ENCODE assay signal across 12 mouse cellular contexts in the genomic region with DNA sequence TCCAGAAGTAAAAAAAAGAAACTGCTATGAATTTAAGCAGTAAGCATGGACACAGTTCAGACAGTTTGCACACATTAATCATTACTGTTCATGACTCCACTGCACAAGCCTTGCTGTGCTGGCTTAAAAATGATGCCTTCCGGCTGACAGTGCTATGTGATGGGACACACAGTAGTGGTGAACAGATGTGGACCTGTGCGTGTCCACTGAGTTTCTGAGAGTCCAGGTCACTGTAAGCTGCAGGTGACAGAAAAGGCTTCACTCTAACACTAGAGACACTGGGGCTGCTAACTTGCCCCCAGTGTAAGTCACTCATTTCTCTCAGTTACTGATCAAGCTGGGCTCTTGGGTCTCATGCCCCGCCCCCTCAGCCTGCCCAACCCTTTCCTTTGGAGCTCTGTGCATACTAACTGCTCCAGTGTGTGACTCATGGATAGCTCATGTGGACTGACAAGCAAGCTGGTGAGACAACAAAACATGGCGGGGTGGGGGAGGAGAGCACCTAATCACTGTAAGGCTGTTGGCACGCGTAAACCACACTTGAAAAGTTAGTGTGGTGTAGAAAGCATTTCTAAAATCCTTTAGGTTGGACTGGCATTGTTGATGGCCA. TPM values are rescaled to one million over a fixed set of nuclear protein-coding genes. Genes with fewer than 3 reads are reported as not detected.
DNase-seq lines count a peak whose midpoint lies in the region; TF ChIP-seq lines count a peak whose summit lies in the region.
"Had no signal": no experiment of that assay in that cellular context is flagged by ENCODE, and none has a peak within 500 bp of the region (broad histone marks: within the 10 kb centered on the region; RNA-seq: fewer than 3 reads in every experiment).

No protein-coding gene starts in this region.

- no peaks in the 10 kb centered on the region for H3K27me3 ChIP-seq in heart, adult 2 months (ENCODE audit: control insufficient read depth, insufficient read depth, low read length)
- H3K27me3 ChIP-seq: forebrain, embryonic 13.5 days; hindbrain, embryonic 15.5 days; limb, embryonic 15.5 days; neural tube, embryonic 13.5 days had no signal

- H3K36me3 ChIP-seq in heart, adult 2 months (ENCODE audit: control insufficient read depth, insufficient read depth, low read length), result no peaks in the 10 kb centered on the region
- H3K36me3 ChIP-seq: hindbrain, embryonic 15.5 days; limb, embryonic 15.5 days; neural tube, embryonic 13.5 days had no signal

- no peak overlapping the region for H3K4me3 ChIP-seq in heart, adult 2 months
- H3K4me3 ChIP-seq: forebrain, embryonic 13.5 days; hindbrain, embryonic 15.5 days; limb, embryonic 15.5 days; neural tube, embryonic 13.5 days had no signal

- DNase-seq in kidney, adult 11 months, result peak; percentile 5
- no peak for DNase-seq in kidney, adult 18-20 months
- peak; percentile 95 for DNase-seq in 3T3-L1 (ENCODE audit: low read depth, low spot score)
- DNase-seq in adrenal gland, postnatal 25 days, result peak; percentile 51
- DNase-seq in kidney, postnatal 4 days, result peak; percentile 59 to 70
- no peak for DNase-seq in spleen, postnatal 36 days (ENCODE audit: low spot score in 2 of 2)
- no peak for DNase-seq in heart, adult 2 months
- no peak for DNase-seq in heart, postnatal 25 days (ENCODE audit: low spot score)

- H3K79me2 ChIP-seq in heart, adult 2 months (replicated peaks; ENCODE audit: control insufficient read depth, insufficient read depth, low read length), result no peaks in the 10 kb centered on the region

- TF ChIP-seq EP300 in heart, adult 2 months (IDR thresholded peaks at IDR 0.05; ENCODE audit: insufficient read depth, low read depth, low read length), result no peak

- intact Hi-C loops in heart, adult 2 months (cut with DNase I), result no loop called here
- intact Hi-C loops in heart, postnatal 25 days (cut with DNase I), result no loop called here

- 55% methylated on average over 6 of the region's 6 CpGs for WGBS in heart, adult 2 months

- H3K4me1 ChIP-seq in heart, adult 2 months (ENCODE audit: control insufficient read depth, insufficient read depth, low read length), result no peaks in the 10 kb centered on the region
- H3K4me1 ChIP-seq: forebrain, embryonic 13.5 days; hindbrain, embryonic 15.5 days; limb, embryonic 15.5 days; neural tube, embryonic 13.5 days had no signal

- H3K27ac ChIP-seq in heart, adult 2 months, result no peak overlapping the region
- H3K27ac ChIP-seq: forebrain, embryonic 13.5 days; hindbrain, embryonic 15.5 days; limb, embryonic 15.5 days; neural tube, embryonic 13.5 days had no signal

- TF ChIP-seq CTCF in heart, adult 2 months (IDR thresholded peaks at IDR 0.05), result no peak

- no peak overlapping the region for H3K9ac ChIP-seq in heart, adult 2 months (ENCODE audit: low read depth, low read length)
- H3K9ac ChIP-seq: forebrain, embryonic 13.5 days; hindbrain, embryonic 15.5 days; limb, embryonic 15.5 days; neural tube, embryonic 13.5 days had no signal

- no peak for TF ChIP-seq POLR2A in heart, adult 2 months (IDR thresholded peaks at IDR 0.05; ENCODE audit: insufficient read depth, low read depth, low read length)

RNA-seq across cellular contexts. Expression of gene Panx1, which starts 23.5 kb away (rescaled TPM):
- 8.6 and 14.9 TPM in 2 replicates for total RNA-seq in adrenal gland, postnatal 25 days (2021)
- total RNA-seq in heart, adult 2 months (2021), result 1 to 10 TPM; 3.8 to 4.5 TPM
- 5.6 and 6.0 TPM in 2 replicates for polyA plus RNA-seq in heart, adult 2 months (2012; rRNA removed)
- total RNA-seq in heart, postnatal 25 days (2021), result 1 to 10 TPM; 3.8 to 4.7 TPM

RNA-seq across cellular contexts. Expression of gene Hephl1, which starts 43.1 kb away (rescaled TPM):
- total RNA-seq in adrenal gland, postnatal 25 days (2021), result 0.24 and 0.43 TPM in 2 replicates
- under 1 TPM; 0.05 to 0.16 TPM for total RNA-seq in heart, adult 2 months (2021)
- polyA plus RNA-seq in heart, adult 2 months (2012; rRNA removed), result 0.06 TPM in 2 replicates
- total RNA-seq in heart, postnatal 25 days (2021), result under 1 TPM; 0.08 to 0.11 TPM
- polyA plus RNA-seq: forebrain, embryonic 13.5 days; hindbrain, embryonic 15.5 days; neural tube, embryonic 13.5 days had no signal

Comparison
In these comparisons a context has a peak if more than half of its experiments do, and no peak if none do; other contexts are left out.
1. DNase-seq: peak in kidney, adult 11 months (single experiment), 3T3-L1 (single experiment), adrenal gland, postnatal 25 days (single experiment) and kidney, postnatal 4 days (2 of 2); none in kidney, adult 18-20 months (single experiment), spleen, postnatal 36 days (0 of 2), heart, adult 2 months (0 of 2) and heart, postnatal 25 days (single experiment).